Mouse (Mus musculus) ovary, adult 18-20 months (tissue): ENCODE data around the gene Chmp2b.

Experiments used
- DNase-seq: peaks from one replicate; pipeline ENCODE4 v3.0.0; 2022; ENCODE audit warnings: low spot score, mixed read lengths

Chmp2b gene

DNA sequence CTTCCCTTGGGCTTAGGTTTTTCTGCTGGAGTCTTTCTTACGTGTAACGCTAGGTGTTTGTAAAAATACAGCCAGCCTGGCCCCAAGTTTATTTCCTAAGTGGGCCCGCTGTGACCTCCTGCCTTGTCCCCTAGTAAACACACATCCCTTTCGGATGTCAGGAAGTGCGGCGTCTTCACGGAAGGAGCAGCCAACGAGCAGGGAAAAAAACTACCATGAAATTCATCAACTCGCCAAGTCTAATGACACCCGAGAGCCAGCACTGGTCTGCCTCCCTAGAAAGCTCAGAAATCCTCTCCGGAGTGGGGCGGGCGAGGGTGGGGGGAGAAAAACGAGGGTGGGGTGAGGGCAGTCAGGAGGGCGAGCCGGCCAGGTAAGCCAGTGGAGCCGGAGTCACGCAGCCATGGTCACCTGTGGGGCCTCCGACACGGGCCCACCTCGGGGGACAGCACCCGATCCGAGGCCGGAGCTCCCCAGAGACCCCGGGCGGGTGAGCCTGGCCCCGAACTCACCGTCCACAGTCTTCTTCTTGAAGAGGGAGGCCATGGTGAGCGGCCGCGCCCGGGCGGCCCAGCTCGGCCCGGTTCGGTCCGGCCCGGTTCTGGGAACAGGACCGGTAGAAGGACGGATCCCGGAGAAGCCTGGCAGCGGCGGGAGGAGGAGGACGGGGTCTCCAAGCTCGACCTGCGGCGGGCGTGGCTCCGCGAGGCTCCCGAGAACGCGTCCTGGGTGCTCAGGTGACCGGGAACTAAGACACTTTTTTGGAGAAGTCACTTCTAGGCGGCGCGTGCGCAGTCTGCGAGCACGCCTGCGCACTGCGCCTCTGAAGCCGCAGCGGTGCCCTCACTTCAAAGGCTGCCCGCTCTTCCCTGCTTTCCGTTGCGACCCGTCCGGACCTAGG lies at the start of gene Chmp2b:
Gene Chmp2b (minus strand): TSS at position 764 of the 901 bp plus-strand sequence.
- DNase-seq = peak; percentile 78

DNA sequence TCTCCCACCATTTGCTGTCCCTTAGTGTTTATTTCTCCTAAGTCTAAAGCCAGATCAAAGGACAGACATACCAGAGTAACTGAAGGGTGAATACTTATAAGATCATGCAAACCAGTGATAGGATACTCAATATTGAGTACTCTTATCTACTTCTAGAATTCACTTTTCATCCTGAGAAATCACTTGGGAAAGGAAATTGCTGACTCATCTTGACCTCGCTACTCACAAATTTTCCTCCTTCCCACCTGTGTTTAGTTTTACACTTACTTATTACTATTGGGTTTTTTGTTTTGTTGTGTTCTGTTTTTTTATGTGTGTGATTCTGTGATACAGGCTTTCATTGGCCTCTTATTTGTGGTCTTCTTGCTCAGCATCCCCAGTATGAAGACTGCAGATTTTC lies 49.2 kb upstream of the Chmp2b start:
- DNase-seq = no peak

DNA sequence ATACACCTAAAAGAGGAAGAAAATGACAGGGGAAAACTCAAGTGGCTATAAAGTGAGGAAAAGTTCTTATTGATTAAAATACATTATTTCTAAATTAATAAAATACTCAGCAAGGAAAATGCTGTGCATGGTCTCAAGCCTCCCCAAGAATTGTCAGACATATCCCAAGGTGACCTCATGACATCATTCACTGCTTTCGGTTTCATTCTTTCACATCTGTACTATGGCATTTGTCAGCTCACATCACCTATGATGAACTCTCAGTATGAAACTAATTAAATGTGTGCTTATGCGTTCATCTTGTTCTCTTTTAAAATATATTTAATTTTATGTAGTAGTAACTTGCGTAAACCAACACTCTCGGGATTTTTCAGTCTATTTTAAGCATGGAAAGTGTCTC lies 38.3 kb upstream of the Chmp2b start:
- DNase-seq = no peak

DNA sequence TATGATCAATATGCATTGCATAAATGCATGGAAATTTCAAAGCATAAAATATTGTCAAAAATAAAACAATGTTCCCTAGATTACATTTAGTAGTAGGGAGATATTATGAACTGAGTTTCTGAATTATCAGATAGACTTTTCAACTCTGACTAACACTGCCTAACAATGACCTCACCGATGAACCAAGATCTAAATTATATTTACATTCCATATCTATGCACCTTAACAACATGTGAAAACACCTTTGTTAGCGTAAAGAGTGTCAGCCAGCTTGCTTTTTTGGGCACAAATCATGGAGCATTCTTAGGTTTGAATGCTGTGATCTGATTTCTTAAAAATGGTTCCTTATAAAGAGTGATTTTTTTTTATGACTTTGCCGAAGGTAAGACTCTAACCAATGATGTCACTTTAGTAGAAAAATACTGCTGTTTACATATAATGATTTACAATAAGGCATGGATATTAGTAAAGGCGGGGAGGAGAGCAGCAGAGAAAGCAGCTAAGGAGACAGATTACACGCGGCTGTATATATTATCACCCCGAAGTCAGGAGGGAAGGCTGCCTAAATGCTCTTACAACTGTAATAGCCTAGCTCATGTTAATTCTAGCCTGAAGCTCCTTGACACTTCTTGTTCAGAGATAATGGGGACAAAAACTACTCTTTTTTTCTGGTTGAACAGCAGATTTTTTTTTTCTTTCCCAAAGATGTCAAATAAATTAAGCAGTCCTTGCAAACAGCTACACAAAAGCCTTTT lies 23.8 kb upstream of the Chmp2b start:
- DNase-seq = no peak

DNA sequence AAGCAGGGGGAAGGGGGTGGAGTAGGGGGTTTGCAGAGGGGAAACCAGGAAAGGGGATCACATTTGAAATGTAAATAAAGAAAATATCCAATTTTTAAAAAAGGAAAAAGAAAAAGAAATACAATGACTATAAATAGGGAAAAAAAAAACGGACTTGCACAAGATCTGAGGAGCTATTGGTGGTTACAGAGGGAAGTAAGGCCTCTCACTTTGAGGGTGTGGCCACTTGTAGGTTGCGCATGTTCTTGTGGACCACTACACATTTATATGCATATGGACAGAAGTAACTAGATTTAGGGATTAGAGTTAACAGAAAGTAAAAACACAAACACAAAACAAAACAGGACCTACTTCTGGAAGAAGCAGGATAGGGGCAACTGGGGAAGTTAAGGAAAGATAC lies 23.2 kb upstream of the Chmp2b start:
- no peak for DNase-seq

DNA sequence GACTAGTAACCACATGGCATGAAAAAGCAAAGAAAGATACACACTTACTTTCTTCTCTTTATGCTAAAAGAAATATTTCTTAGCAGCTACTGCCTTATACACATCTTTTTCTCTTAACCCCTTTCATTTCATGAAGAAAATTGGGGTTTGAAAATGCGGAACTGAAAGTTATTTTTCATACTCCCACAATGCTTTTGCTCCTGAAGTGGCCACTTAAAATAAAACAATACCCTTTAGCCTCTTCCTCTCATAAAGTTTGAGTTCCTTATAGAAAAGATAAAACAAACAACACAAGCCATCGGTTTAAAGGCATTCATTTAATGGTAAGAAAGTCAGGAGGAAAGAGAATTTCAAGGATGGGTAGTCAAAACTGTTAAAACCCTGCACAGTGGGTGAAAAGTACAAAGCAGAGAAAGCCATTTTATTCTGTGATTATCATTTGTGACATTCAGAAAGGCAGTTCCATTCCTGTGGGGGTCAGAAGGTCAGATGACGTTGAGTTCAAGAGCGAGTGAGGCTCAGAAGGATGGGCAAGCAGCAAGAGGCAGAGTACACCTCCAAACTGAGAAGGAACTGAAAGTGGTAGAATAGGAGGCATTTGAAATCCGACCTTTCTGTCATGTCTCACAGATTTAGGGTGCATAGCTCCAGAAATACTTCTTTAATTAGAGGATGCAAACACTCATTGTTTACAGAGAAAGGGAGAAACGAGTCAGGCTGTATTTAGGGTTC lies 14.9 kb upstream of the Chmp2b start:
- no peak for DNase-seq

DNA sequence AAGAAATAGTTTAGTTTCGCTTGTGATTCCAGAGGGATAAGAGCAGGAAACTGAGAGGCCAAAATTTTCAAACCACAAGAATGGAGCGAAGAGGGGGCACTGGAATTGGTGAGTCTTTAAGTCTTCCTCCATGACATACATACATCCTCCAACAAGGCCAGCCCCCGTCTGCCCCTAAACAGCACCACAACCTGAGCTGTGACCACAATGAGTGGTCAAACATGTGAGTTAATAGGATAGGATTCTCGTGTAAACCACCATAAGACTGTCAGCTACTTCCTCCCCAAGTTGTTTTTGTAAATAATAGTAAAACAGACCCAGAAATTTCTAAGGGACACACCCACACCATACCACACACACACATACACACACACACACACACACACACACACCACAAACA lies 6.3 kb upstream of the Chmp2b start:
- DNase-seq = no peak

DNA sequence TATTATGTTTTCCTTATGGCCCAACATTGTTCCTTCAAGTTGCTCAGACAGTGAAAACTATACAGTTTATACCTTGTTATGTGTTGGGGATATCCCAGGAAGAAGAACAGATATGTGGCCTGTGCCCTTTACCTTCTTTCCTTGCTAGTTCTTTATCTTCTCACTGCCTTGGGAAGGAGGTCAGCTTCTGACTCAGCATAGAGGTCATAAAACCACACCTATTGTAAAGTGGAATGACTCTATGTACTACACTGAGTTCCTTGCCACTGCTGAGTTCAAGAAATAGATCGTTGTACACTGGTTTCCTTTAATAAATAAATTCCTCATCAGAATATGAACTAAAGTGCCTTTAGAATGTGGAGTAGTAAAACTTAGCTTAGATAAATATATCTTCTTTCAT lies 2.4 kb upstream of the Chmp2b start:
- DNase-seq = no peak

DNA sequence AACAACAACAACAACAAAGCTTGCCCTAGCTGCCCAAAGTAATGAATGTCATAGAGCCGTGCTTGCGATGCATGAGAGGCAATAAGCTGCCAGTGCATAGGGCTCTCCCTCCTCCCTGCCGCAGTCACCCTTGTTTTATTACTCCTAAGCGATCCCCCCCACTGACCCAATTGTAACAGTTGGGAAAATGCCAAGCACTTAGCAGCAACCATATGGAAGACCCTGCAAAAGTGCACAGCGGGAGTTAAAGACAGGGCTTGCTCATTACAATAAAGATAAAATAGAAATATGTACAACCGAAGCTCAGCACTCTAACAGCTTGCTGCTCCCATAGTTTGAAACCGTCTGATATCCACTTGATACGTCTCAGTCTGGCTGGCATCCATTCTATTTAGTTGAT lies 1.8 kb upstream of the Chmp2b start:
- DNase-seq = no peak

DNA sequence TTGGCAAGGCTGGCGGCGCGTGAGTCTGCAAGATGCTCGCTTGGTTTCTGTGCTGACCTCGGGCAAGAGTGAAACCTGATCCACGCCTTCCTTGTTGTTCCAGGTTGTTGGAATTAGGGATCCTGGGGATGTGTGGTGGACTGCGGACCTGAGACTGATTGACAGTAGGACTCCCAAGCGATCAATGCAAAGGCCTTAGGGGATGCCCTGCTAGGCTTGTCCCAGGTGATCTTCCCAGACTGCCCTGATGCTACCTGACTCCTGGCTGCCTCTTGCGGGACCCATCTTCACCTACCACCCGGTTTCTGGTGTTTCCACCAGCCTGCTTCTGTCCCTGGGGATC lies 309 bp upstream of the Chmp2b start:
- no peak for DNase-seq

DNA sequence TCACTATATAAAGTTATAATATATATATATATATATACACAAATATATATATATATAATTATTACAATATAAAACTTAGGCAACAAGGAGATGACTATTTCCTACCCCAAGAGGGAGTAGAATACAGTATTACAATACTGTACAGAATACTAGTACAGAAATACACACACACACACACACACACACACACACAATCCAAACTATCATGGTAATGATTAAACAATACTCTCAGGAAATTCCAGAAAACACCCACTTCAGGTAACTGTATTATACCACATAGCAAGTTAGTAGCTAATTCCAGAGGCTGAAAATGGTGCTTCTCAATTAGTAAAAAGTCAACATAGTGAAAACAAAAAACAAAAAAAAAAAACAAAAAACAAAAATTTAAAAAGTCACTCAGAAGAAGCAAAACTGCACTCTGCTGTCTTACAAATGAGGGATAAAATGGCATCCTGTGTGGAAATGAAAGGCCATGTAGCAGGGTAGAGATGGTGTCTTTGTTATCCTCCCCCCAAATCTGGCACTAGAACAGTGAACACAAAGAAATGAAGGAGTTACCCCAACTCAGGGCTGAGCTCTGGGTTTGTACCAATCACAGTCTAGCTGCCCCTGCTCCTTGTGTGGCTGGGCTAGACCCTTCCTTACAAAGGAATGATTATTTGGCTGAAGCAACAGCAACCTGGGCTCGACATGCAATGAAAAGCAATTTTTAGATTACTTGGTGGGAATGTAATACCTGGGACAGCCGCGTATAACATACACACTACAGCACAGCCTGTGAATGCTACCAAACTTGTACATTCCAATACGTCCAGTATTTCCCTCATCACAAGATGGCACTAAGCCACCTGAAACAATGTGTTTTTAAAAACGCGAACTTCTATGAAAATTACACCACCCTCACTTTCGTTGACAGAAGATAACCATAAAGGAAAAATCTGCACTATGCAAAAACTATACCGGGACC lies 1.2 kb downstream of the Chmp2b start:
- DNase-seq = no peak

DNA sequence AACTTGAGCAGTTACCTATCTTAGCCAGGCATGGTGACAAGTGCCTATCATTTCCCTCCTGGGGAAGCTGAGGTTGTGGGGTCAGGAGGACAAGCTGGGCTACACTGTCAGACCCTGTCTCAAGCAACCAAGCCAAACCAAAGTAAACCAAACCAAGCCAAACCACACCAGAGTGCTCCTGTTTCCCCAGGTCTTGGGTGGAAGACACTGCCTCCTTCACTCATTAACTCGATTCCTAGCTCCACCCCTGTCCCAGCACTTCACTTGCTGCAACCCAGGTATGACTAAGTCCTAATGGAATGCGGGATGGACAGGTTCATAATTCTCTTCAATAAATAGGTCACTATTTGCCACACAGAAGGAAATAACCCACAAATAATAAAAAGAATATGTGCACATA lies 2.9 kb downstream of the Chmp2b start:
- no peak for DNase-seq

DNA sequence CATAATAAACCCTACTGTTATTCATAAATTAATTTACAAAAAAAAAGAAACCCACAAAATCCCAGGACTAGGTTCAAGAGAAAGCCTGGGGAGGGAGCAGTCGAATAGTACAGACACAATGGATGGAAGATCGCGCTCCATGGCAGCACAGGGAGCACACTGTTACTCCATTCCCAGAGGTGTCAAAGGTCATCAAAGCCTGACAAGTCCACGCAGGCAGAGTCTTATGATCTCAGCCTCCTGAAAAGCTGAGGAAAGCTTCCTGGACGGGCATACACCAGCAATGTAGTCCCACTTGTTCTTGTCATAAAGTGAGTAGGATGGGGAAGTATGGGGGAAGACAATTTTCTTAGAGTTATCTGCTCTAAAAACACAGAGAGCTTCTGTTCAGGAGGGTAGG lies 5.2 kb downstream of the Chmp2b start:
- no peak for DNase-seq

DNA sequence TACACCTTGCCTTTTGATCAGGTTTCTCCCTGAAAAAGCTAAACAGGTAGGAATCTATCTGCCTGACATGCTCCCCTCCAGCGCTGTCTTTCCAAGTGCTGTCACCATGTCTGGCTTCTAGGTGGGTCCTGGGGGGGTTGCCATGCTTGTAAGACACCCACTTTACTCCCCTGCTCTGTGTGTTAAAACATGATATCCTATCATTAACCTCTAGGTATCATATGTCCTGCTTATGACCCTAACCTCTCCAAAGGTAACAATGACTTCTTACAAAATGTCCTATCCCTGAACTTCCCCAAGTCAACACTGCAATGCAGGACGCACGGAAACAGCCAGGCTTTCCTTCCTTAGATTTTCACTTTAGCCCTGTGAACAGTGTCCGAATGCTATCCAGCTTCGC lies 8.3 kb downstream of the Chmp2b start:
- DNase-seq = no peak

DNA sequence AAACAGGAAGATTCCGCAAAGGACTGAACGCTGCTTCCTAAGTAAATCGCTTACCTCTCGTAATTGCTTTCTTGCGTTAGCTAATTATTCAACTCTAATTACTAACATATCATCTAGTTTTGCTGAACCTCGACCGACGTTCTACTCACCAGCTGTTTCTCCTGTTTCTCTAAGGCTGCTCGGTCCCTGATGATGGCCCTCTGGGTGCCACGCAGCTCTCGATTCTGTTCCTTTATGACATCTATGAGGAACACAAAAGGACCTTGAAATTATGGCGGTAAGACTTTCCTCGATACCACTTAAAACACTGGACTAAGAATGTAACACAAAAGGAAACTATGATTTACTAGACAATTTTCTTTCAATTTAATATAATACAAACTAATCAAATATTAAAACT lies 11.7 kb downstream of the Chmp2b start:
- no peak for DNase-seq

DNA sequence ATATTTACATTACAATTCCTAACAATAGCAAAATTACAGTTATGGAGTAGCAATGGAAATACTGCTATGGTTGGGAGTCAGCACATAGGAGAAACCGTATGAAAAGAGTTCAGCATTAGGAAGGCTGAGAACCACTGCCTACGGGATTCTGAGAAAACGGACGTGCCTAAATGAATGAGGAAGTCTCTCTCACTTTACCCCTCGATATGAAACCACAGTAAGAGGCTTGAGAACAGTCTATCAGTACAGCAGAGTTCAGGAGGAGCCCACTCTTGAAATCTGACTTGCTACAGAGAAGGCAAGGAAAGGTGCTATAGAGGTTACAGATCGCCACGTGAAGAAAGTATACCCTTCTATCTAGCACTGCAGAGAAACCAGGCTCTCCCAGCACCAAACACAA lies 13.6 kb downstream of the Chmp2b start:
- no peak for DNase-seq

DNA sequence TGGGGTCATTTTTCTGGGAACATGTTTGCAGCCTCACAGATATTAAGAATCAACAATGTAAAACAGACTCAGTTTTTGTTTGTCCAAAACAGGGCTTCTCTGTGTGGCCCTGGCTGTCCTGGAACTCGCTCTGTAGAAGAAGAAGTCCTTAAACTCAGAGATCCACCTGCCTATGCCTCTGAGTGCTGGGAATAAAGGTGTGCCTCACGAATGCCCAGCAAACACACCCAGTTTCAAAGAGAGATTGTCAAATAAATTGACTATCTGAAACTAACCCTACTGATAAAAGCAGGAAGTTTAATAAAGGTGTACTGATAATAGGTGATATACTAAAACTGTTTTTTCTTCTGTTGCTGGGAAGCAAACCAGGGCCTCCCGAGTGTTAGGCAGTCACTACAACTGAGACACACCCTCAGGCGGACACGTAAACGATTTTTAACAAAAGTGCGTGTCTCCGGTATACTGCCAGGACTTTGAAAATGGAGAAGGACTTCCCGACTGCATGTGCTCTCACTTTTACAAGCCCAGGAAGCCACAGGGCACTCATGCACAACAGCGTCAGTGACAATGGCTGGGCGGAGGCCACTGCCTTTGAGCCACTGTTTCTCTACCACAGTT lies 18.7 kb downstream of the Chmp2b start:
- no peak for DNase-seq

DNA sequence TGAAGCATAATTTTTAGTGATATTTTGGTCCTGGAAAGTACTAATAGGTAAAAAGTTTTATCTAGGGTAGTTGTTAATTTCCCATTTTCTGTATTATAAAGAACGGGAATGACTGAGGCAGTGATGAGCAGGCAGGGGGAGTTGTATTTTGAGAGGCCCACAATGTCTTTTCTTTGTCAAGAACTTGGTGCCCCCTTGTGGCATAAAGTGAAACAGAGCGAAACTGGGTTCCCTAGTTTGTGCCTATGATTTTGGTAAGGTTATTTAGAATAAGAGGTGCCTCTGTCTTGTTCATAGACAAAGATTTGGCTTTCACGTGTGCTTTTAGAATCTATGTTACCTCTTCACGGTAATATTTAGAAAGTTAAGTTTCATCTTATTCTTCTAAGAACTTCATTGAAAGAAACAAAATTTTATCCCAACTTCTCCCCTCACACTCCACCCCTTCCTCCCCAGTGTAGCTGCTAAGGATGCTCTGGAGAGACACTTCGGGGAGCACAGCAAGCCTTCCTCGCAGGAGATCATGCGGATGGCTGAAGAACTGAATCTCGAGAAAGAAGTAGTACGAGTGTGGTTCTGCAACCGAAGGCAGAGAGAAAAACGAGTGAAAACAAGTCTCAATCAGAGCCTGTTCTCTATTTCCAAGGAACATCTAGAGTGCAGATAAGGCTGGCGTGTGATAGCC lies 29.1 kb downstream of the Chmp2b start:
- DNase-seq = no peak

DNA sequence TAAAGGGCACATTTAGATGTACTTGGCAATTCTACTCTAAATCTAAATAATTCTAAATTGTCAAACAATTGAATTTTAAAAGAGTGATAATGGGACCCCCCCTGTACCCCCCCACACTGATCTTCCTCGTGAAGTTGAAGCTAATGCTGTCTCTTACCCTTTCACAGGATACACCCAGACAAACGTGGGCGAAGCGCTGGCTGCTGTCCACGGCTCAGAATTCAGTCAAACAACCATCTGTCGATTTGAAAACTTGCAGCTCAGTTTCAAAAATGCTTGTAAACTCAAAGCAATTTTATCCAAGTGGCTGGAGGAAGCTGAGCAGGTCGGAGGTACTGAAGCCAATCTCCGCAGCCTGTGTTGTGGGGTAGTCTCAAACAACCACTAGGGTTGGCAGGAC lies 30.9 kb downstream of the Chmp2b start:
- no peak for DNase-seq

DNA sequence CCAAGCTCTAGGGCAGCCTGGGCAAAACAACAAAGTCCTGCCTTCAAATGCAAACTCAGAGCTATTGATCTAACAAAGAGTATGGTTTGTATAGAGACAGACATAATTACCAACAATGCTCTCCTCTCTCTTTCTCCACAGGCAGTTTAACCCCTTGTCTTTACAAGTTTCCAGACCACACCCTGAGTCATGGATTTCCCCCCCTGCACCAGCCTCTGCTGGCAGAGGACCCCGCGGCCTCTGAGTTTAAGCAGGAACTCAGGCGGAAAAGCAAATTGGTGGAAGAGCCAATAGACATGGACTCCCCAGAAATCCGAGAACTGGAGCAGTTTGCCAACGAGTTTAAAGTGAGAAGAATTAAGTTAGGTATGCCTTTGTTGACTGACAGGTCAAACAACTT lies 32.9 kb downstream of the Chmp2b start:
- DNase-seq = no peak

DNA sequence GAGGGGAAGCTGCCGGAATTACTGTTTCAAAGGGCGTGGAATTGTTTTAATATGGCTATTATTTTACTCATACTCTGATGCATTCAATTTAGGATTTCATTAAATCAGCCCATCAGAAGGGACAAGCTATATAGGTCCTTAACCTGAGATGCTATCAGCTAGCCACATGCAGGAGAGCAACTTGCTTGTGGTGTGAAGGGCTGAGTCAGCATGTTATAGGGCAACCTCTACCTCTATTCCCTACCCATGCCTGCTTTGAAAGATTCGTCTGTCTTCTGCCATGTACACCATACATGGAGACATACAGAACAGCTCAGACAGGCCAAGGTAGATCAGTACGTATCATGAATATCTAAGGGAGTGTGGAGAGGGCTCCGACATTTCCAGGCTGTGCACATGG lies 35.8 kb downstream of the Chmp2b start:
- DNase-seq = no peak
